Mouse (Mus musculus) erythroblast, adult 5-6 weeks (primary cell): ENCODE measurements around the gene Fam50b. TPM values are rescaled to one million over a fixed set of nuclear protein-coding genes. Genes with fewer than 3 reads are reported as not detected.

Experiments used
- ATAC-seq: replicated peaks from 2 replicates; pipeline ENCODE4 v1.8.0; 2016; ENCODE audit warnings: moderate number of reproducible peaks, mild to moderate bottlenecking, moderate TSS enrichment, inconsistent platforms; ENCODE audit not compliant: poor library complexity, low FRiP score, severe bottlenecking
- total RNA-seq, 2 experiments: library from RNA; stranded (forward) in 1 of 2; stranded (reverse) in 1 of 2; fragments of 150-400 nt in 1 of 2; fragments of 200-764, 138-1000 nt in 1 of 2; gene quantifications; 2 replicates each; pipeline versions ENCODE4 v1.2.3 to v1.2.4; 2015 to 2017; ENCODE audit warnings: low replicate concordance in 2 of 2

Fam50b gene
- total RNA-seq (2015; ENCODE audit: low replicate concordance) (not detected in 2 replicates), total RNA-seq (2017; ENCODE audit: low replicate concordance) (not detected in 2 replicates)

DNA sequence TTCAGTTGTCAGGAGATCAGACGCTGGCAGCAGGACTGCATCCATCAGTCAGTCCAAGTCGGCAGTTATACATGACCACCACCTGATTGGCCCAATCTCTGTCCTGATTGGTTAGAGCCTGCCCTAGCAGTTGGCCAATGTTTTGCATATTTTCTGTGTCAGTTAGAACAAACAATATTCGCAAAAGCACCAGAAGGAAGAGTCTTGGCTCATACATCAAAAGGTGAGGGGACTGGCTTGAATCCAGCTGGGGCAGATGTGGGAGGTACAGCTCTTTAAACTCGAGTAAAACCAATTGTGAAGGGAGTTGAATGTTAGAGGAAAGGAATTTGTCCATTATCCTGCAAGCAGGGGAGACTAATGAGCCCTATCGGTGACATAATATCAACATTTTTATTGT, at the start of gene Fam50b:
TSS of gene Fam50b (plus strand) at position 165 of the 400 bp plus-strand sequence.
- no peak for ATAC-seq

DNA sequence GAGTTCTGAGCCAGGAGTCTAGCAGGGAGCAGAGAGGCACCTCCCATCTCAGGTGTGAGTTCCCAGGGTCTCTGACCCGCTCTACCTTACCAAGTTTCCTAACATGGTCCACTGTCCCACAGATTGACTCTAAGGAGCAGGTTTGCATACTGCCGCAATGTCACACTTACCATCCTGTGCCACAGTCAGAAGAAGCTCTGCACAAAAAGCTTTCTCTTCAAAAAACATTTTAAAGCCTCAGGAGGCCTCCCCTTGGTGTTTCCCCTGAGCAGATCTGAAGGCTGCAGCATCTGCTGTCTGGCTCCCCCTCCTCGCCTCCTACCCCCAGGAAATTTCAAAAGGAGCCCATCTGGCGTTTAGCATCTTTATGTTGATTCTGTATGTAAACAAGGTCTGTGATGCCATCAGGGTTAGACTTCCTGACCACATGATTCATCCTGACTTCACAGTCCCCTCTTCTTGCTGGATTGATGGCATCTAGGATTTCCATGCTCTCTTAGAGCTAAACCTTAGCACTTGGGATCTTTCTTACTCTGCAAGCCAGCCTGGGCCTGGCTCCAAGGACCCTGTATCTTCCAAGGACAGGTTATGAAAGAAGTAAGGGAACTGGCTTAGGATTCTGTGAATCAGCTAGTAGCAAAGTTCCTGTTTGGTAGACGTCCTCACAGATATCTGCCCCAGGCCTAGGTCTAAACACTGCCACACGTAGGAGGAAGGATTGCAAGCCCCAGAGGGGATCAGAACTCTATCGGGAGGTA, 49.5 kb upstream of the Fam50b start:
- no peak for ATAC-seq

- ATAC-seq = no peak
These were observed 43.6 kb upstream of the Fam50b start for GRCm38 (mm10) chr13:34691049-34691448.

- no peak for ATAC-seq
These were observed 41.5 kb upstream of the Fam50b start for GRCm38 (mm10) chr13:34693111-34693510.

- no peak for ATAC-seq
These were observed 37.8 kb upstream of the Fam50b start for GRCm38 (mm10) chr13:34696734-34697332.

GRCm38 (mm10) chr13:34700091-34700490, 34.6 kb upstream of the Fam50b start:
- no peak for ATAC-seq

DNA sequence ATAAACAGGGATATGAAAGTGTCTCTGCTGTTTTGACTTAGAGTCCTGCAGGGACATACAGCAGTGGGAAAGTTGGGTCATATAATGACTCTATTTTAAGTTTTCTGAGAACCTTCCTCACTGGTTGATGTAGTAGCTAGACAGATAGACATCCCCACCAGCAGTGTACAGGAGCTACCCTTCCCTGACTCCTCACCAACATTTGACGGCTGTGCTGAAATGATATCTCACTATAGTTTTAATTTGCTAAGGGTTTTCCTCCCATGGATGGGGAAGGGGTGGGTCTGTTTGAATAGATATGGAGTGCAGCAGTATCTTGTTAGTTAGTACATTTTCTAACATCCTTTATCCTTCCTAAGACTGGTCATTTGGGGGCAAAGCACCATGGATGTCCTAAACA, 34.0 kb upstream of the Fam50b start:
- ATAC-seq = no peak

DNA sequence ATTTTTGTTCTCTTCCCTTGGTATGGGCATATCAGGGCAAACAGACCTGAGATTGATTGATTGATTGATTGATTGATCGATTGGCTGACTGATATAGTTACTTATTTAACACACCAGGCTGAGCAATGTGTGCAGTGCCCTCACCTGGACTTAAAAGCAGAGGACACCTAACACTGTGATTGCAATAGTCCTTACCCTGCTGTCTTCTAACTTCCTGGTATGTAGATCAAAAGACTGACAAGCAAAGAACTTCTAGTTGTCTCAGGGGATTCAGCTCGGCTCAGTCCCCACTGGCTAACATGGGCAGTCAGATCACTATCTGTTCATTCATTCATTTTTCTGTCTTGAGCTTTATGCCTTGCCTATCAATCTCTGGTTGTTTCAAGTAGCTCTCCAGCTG, 31.3 kb upstream of the Fam50b start:
- no peak for ATAC-seq

- no peak for ATAC-seq
These were observed 30.9 kb upstream of the Fam50b start for GRCm38 (mm10) chr13:34703795-34704194.

GRCm38 (mm10) chr13:34704835-34705234, 29.8 kb upstream of the Fam50b start:
- no peak for ATAC-seq

- no peak for ATAC-seq
These were observed 25.7 kb upstream of the Fam50b start for GRCm38 (mm10) chr13:34708955-34709354.

DNA sequence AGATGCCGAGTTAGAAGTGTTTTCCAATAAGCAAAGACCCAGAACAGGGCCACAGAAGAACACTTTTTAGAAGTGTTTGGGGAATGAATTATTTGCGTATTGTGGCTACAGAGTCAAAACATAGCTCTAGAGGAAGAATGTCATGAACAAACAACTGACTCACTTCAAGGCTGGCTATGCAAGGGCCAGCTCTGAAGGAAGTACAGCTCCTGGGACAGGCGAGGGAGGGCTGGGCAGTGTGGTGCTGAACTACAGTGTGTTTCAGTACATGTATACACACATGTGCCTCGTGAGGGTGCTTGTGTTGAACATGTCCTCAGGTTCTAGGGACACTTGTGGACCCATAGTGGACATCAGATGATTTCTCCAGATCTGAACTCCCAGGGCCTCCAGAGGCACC, 25.1 kb upstream of the Fam50b start:
- no peak for ATAC-seq

GRCm38 (mm10) chr13:34711410-34711809, 23.2 kb upstream of the Fam50b start:
- no peak for ATAC-seq

DNA sequence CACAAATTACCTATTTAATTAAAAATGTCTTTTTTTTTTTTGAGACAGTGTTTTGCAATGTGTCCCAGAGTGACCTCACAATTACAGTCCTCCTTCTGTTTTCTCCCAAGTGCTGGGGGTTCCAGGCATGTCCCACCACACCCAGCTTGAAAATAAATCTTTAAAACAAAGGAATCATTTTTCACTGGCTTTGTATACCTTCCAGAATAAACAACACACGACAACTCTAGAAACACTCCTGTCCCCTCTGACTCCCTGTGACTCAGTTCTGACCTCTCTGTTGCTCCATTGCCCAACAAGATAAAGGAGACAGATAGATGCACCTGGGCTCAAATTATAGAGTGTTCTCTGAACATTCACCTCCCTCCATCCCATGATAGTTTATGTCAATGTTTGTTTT, 21.8 kb upstream of the Fam50b start:
- no peak for ATAC-seq

GRCm38 (mm10) chr13:34715437-34715838, 19.2 kb upstream of the Fam50b start:
- ATAC-seq = no peak

DNA sequence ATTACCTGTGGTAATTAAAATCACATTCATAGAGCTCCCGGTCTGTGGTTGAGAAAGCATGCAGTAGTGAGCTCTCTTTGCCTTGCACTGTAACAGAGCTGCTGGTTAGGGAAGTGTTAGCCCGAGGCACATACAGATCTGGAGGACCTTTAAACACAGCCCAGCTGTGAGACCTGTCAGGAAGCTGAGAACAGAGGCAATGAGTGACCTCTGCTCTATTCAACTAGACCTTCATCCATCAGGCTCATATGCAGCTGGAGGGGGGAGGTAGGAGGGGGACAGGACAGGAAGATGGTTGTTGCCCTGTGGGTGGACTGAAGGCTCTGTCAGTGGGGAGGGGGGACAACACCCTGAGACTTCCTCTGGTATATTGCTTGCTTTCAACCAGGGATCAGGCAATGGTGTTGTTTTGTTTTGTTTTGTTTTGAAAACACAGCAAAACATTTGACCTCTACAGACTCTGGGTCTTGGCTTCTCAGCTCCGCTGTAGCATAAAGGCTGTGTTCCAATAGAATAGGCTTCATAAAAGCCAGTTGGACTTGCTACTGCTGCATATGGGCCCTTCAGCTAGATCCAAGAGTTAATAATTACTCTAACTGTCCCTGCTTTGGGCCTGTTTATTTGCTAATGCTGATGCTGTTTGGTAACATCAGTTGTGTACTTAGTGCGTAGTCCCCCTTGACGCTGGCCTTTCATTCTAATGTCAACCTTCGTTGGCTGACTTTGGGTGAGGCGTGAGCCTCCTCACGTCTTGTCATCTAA, 9.6 kb upstream of the Fam50b start:
- ATAC-seq = no peak

GRCm38 (mm10) chr13:34725800-34726476, 8.7 kb upstream of the Fam50b start:
- ATAC-seq = no peak

DNA sequence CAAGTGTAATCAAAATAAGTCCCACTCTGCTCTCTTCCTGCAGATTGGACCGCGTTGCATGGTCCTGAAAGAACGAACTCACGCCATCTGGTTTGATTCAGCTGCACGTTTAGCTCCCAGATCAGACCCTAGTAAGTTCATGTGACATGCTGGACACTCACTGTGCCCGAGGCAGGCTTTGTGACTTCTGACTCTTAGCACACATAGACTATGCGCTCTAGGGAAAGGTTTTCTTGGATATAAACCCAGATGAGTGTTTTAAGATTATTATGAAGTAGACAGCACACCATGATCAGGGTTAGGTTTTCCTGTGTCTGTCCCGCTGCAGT, 8.2 kb upstream of the Fam50b start:
- no peak for ATAC-seq

DNA sequence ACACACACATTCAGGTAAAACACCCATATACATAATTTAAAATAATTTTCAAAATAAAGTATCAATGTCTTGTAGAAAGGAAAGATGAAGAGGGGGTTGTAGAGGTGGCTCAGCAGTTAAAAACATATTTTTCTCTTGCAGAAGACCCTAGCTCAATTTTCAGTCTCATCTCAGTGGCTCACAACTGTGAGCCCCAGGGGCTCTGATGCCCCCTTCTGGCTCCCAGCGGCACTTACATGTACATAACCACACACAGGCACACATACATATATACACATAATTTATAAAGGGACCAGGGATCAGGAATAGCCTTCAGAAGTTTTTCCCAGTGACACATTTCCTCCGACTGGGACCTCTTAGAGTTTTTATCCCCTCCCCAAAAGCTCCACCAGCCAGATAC, 7.6 kb upstream of the Fam50b start:
- no peak for ATAC-seq

GRCm38 (mm10) chr13:34731551-34731950, 3.1 kb upstream of the Fam50b start:
- no peak for ATAC-seq
